16 mouse cellular contexts compared by ENCODE assay signal in genomic region chr13:59671521-59671920, GRCm38 (mm10). TPM values are rescaled to one million over a fixed set of nuclear protein-coding genes. Genes with fewer than 3 reads are reported as not detected.
A peak's percentile ranks its signal among the peaks of the same experiment; 100 is the strongest.
DNase-seq lines count a peak whose midpoint lies in the region; ATAC-seq and TF ChIP-seq lines count a peak whose summit lies in the region.
"Had no signal": no experiment of that assay in that cellular context is flagged by ENCODE, and none has a peak within 500 bp of the region (broad histone marks: within the 10 kb centered on the region; RNA-seq: fewer than 3 reads in every experiment).

No protein-coding gene starts in this region.

- DNase-seq in hindbrain, embryonic 11.5 days (ENCODE audit: low spot score): peak; percentile 66
- no peak for DNase-seq in neural tube, embryonic 10.5 days (ENCODE audit: extremely low spot score, low spot score)
- no peak for DNase-seq in liver, embryonic 13.5 days
- no peak for DNase-seq in thymus, adult 2 months
- no peak for DNase-seq in cerebellum, postnatal 4 days (ENCODE audit: low spot score in 2 of 2)
- DNase-seq: adrenal gland, adult 2 months; cerebellum, adult 18-20 months; kidney, adult 18-20 months; kidney, postnatal 14 days had no signal

- H3K27ac ChIP-seq in hindbrain, embryonic 11.5 days (ENCODE audit: low read depth, low read length): peak overlapping the region; percentile 45
- no peak overlapping the region for H3K27ac ChIP-seq in hindbrain, embryonic 16.5 days (ENCODE audit: low read depth, low read length)
- peak overlapping the region; percentile 62 for H3K27ac ChIP-seq in neural tube, embryonic 13.5 days (replicated peaks)
- peak overlapping the region; percentile 66 for H3K27ac ChIP-seq in liver, embryonic 13.5 days
- no peak overlapping the region for H3K27ac ChIP-seq in thymus, adult 2 months (ENCODE audit: control insufficient read depth, insufficient read depth, low read length)
- H3K27ac ChIP-seq: hindbrain, embryonic 15.5 days; macrophage had no signal

- H3K9ac ChIP-seq in hindbrain, embryonic 11.5 days (ENCODE audit: low read depth, low read length): no peak overlapping the region
- H3K9ac ChIP-seq in hindbrain, embryonic 16.5 days (ENCODE audit: low read depth, low read length): no peak overlapping the region
- H3K9ac ChIP-seq in neural tube, embryonic 13.5 days: 0 out of 2 replicates have a peak overlapping the region, but pooled peaks have one; percentile 34
- H3K9ac ChIP-seq in liver, embryonic 13.5 days: 0 out of 2 replicates have a peak overlapping the region, but pooled peaks have one; percentile 17
- H3K9ac ChIP-seq: hindbrain, embryonic 15.5 days had no signal

- no peaks in the 10 kb centered on the region for H3K9me3 ChIP-seq in hindbrain, embryonic 11.5 days (ENCODE audit: control insufficient read depth, low read length)
- H3K9me3 ChIP-seq in hindbrain, embryonic 16.5 days (ENCODE audit: control insufficient read depth, low read length): no peaks in the 10 kb centered on the region
- no peaks in the 10 kb centered on the region for H3K9me3 ChIP-seq in neural tube, embryonic 13.5 days
- no peaks in the 10 kb centered on the region for H3K9me3 ChIP-seq in liver, embryonic 13.5 days (replicated peaks)
- H3K9me3 ChIP-seq: hindbrain, embryonic 15.5 days had no signal

- TF ChIP-seq POLR2A in thymus, adult 2 months (IDR thresholded peaks at IDR 0.05; ENCODE audit: control insufficient read depth, extremely low read depth, insufficient read depth, low read length, poor library complexity): no peak

- no peak overlapping the region for H3K4me2 ChIP-seq in hindbrain, embryonic 11.5 days (replicated peaks; ENCODE audit: low read depth, low read length)
- H3K4me2 ChIP-seq in hindbrain, embryonic 16.5 days (ENCODE audit: low read length): no peak overlapping the region
- H3K4me2 ChIP-seq in neural tube, embryonic 13.5 days: peak overlapping the region; percentile 18; the same call in 1 of the 2 replicates
- H3K4me2 ChIP-seq in liver, embryonic 13.5 days: peak overlapping the region; percentile 48
- H3K4me2 ChIP-seq: hindbrain, embryonic 15.5 days had no signal

- ATAC-seq in hindbrain, embryonic 11.5 days (ENCODE audit: low FRiP score): peak; percentile 19; the same call in 1 of the 2 replicates
- no peak for ATAC-seq in hindbrain, embryonic 16.5 days
- no peak for ATAC-seq in neural tube, embryonic 13.5 days (ENCODE audit: low read depth)
- no peak for ATAC-seq in liver, embryonic 13.5 days (ENCODE audit: low read depth)

- no peaks in the 10 kb centered on the region for H3K36me3 ChIP-seq in hindbrain, embryonic 11.5 days (ENCODE audit: control insufficient read depth, insufficient read depth, low read length)
- no peaks in the 10 kb centered on the region for H3K36me3 ChIP-seq in hindbrain, embryonic 16.5 days (ENCODE audit: control insufficient read depth, insufficient read depth, low read length)
- 0 out of 2 replicates have a peak, but pooled peaks cover 6% of the 10 kb centered on the region for H3K36me3 ChIP-seq in neural tube, embryonic 13.5 days
- peaks cover 27% of the 10 kb centered on the region for H3K36me3 ChIP-seq in liver, embryonic 13.5 days
- no peaks in the 10 kb centered on the region for H3K36me3 ChIP-seq in thymus, adult 2 months (ENCODE audit: control insufficient read depth, insufficient read depth, low read length)
- H3K36me3 ChIP-seq: hindbrain, embryonic 15.5 days had no signal

- TF ChIP-seq CTCF in thymus, adult 2 months (IDR thresholded peaks at IDR 0.05; ENCODE audit: borderline replicate concordance, control insufficient read depth, extremely low read depth, insufficient read depth, low read length, poor library complexity): no peak

- H3K4me1 ChIP-seq in hindbrain, embryonic 11.5 days (replicated peaks; ENCODE audit: control insufficient read depth, insufficient read depth, low read length): peaks cover 7% of the 10 kb centered on the region; the same call in 1 of the 2 replicates
- H3K4me1 ChIP-seq in hindbrain, embryonic 16.5 days (ENCODE audit: control insufficient read depth, insufficient read depth, low read depth, low read length): peaks cover 11% of the 10 kb centered on the region
- peaks cover 50% of the 10 kb centered on the region for H3K4me1 ChIP-seq in neural tube, embryonic 13.5 days (replicated peaks)
- peaks cover 85% of the 10 kb centered on the region for H3K4me1 ChIP-seq in liver, embryonic 13.5 days (replicated peaks)
- H3K4me1 ChIP-seq in thymus, adult 2 months (replicated peaks; ENCODE audit: control insufficient read depth, insufficient read depth, low read length): peaks cover 20% of the 10 kb centered on the region

- WGBS in hindbrain, embryonic 11.5 days: 60% methylated on average over 2 of the region's 2 CpGs
- WGBS in hindbrain, embryonic 16.5 days: 49% methylated on average over 2 of the region's 2 CpGs
- WGBS in neural tube, embryonic 13.5 days: 58% methylated on average over 2 of the region's 2 CpGs
- WGBS in liver, embryonic 13.5 days (ENCODE audit: insufficient replicate concordance): 54% methylated on average over 2 of the region's 2 CpGs
- 86% methylated on average over 2 of the region's 2 CpGs for WGBS in thymus, adult 2 months

- no peak overlapping the region for H3K4me3 ChIP-seq in hindbrain, embryonic 11.5 days (ENCODE audit: low read depth, low read length)
- no peak overlapping the region for H3K4me3 ChIP-seq in hindbrain, embryonic 16.5 days (ENCODE audit: low read length)
- H3K4me3 ChIP-seq in neural tube, embryonic 13.5 days: no peak overlapping the region
- no peak overlapping the region for H3K4me3 ChIP-seq in liver, embryonic 13.5 days (replicated peaks)
- no peak overlapping the region for H3K4me3 ChIP-seq in thymus, adult 2 months (ENCODE audit: control insufficient read depth, insufficient read depth, low read length)
- H3K4me3 ChIP-seq: hindbrain, embryonic 15.5 days had no signal

- no peaks in the 10 kb centered on the region for H3K27me3 ChIP-seq in hindbrain, embryonic 11.5 days (ENCODE audit: control insufficient read depth, insufficient read depth, low read length)
- no peaks in the 10 kb centered on the region for H3K27me3 ChIP-seq in hindbrain, embryonic 16.5 days (replicated peaks; ENCODE audit: control insufficient read depth, insufficient read depth, low read length)
- H3K27me3 ChIP-seq in neural tube, embryonic 13.5 days: no peaks in the 10 kb centered on the region
- H3K27me3 ChIP-seq in liver, embryonic 13.5 days: no peaks in the 10 kb centered on the region
- H3K27me3 ChIP-seq in thymus, adult 2 months (ENCODE audit: control insufficient read depth, insufficient read depth, low read length): peaks cover 9% of the 10 kb centered on the region
- H3K27me3 ChIP-seq: hindbrain, embryonic 15.5 days had no signal

RNA-seq across cellular contexts. Expression of gene Golm1, which starts 4.1 kb away (rescaled TPM):
- 135 and 147 TPM in 2 replicates for polyA plus RNA-seq in hindbrain, embryonic 11.5 days (2014; fragmentation: Nextera tagmentation; extraction: Ambion mirVana)
- polyA plus RNA-seq in hindbrain, embryonic 16.5 days (2015; fragmentation: Nextera tagmentation; extraction: Ambion mirVana): 21.0 and 26.0 TPM in 2 replicates
- 44.4 and 48.5 TPM in 2 replicates for polyA plus RNA-seq in neural tube, embryonic 13.5 days (2015; fragmentation: Nextera tagmentation; extraction: Ambion mirVana)
- 47.0 and 57.9 TPM in 2 replicates for polyA plus RNA-seq in liver, embryonic 13.5 days (2015; fragmentation: Nextera tagmentation; extraction: Ambion mirVana)
- polyA plus RNA-seq in thymus, adult 2 months (2012; rRNA removed): 3.2 and 4.4 TPM in 2 replicates

RNA-seq across cellular contexts. Expression of gene 4921517D22Rik, which starts 22.4 kb away (rescaled TPM):
- not detected in 2 replicates for polyA plus RNA-seq in hindbrain, embryonic 11.5 days (2014; fragmentation: Nextera tagmentation; extraction: Ambion mirVana)
- not detected in 2 replicates for polyA plus RNA-seq in hindbrain, embryonic 16.5 days (2015; fragmentation: Nextera tagmentation; extraction: Ambion mirVana)
- polyA plus RNA-seq in neural tube, embryonic 13.5 days (2015; fragmentation: Nextera tagmentation; extraction: Ambion mirVana): not detected in 2 replicates
- polyA plus RNA-seq in liver, embryonic 13.5 days (2015; fragmentation: Nextera tagmentation; extraction: Ambion mirVana): not detected in 2 replicates
- not detected in 2 replicates for polyA plus RNA-seq in thymus, adult 2 months (2012; rRNA removed)
- polyA plus RNA-seq: adrenal gland, adult 2 months; embryonic facial prominence, embryonic 11.5 days; heart, embryonic 14.5 days; hindbrain, embryonic 15.5 days; liver, embryonic 16.5 days; macrophage had no signal

RNA-seq across cellular contexts. Expression of gene Spata31d1a, which starts 38.6 kb away (rescaled TPM):
- 0.03 TPM in 1 of 2 replicates, not detected in the other for polyA plus RNA-seq in hindbrain, embryonic 11.5 days (2014; fragmentation: Nextera tagmentation; extraction: Ambion mirVana)
- 0.12 TPM in 1 of 2 replicates, not detected in the other for polyA plus RNA-seq in hindbrain, embryonic 16.5 days (2015; fragmentation: Nextera tagmentation; extraction: Ambion mirVana)
- polyA plus RNA-seq in neural tube, embryonic 13.5 days (2015; fragmentation: Nextera tagmentation; extraction: Ambion mirVana): 0.03 TPM in 1 of 2 replicates, not detected in the other
- polyA plus RNA-seq in liver, embryonic 13.5 days (2015; fragmentation: Nextera tagmentation; extraction: Ambion mirVana): 0.03 TPM in 1 of 2 replicates, not detected in the other
- 0.03 and 0.08 TPM in 2 replicates for polyA plus RNA-seq in thymus, adult 2 months (2012; rRNA removed)
- polyA plus RNA-seq: adrenal gland, adult 2 months; embryonic facial prominence, embryonic 11.5 days; heart, embryonic 14.5 days; hindbrain, embryonic 15.5 days; macrophage had no signal

RNA-seq across cellular contexts. Expression of gene Spata31d1b, which starts 40.6 kb away (rescaled TPM):
- polyA plus RNA-seq in hindbrain, embryonic 11.5 days (2014; fragmentation: Nextera tagmentation; extraction: Ambion mirVana): not detected in 2 replicates
- 0.04 TPM in 1 of 2 replicates, not detected in the other for polyA plus RNA-seq in hindbrain, embryonic 16.5 days (2015; fragmentation: Nextera tagmentation; extraction: Ambion mirVana)
- not detected in 2 replicates for polyA plus RNA-seq in neural tube, embryonic 13.5 days (2015; fragmentation: Nextera tagmentation; extraction: Ambion mirVana)
- not detected in 2 replicates for polyA plus RNA-seq in liver, embryonic 13.5 days (2015; fragmentation: Nextera tagmentation; extraction: Ambion mirVana)
- 0.69 and 1.00 TPM in 2 replicates for polyA plus RNA-seq in thymus, adult 2 months (2012; rRNA removed)
- polyA plus RNA-seq: adrenal gland, adult 2 months; embryonic facial prominence, embryonic 11.5 days; heart, embryonic 14.5 days; hindbrain, embryonic 15.5 days; liver, embryonic 16.5 days; macrophage had no signal

Comparison
In these comparisons a context has a peak if more than half of its experiments do, and no peak if none do; other contexts are left out.
1. H3K27ac ChIP-seq: peak in hindbrain, embryonic 11.5 days (single experiment), neural tube, embryonic 13.5 days (single experiment) and liver, embryonic 13.5 days (single experiment); none in hindbrain, embryonic 16.5 days (single experiment) and thymus, adult 2 months (single experiment).
2. H3K4me2 ChIP-seq: peak in neural tube, embryonic 13.5 days (single experiment) and liver, embryonic 13.5 days (single experiment); none in hindbrain, embryonic 11.5 days (single experiment) and hindbrain, embryonic 16.5 days (single experiment).
3. H3K9ac ChIP-seq: peak in neural tube, embryonic 13.5 days (single experiment) and liver, embryonic 13.5 days (single experiment); none in hindbrain, embryonic 11.5 days (single experiment) and hindbrain, embryonic 16.5 days (single experiment).